Mouse (Mus musculus) liver, postnatal 0 days (tissue): ENCODE results near the gene 1810062G17Rik. TPM values are rescaled to one million over a fixed set of nuclear protein-coding genes. Genes with fewer than 3 reads are reported as not detected.

Experiments
- ATAC-seq: fragments of 200-750 bp; cut with Nextera tagmentation; 2 replicates; pipeline ENCODE4 v1.8.0; 2017; ENCODE audit warnings: mild to moderate bottlenecking, moderate library complexity
- DNase-seq: peaks from one replicate; pipeline ENCODE4 v3.0.0-alpha.2; 2016
- H3K27ac ChIP-seq: fragments of 300-500 bp; sonication (generic); 2 replicates; pipeline ENCODE4 v1.5.1; 2014; ENCODE audit warnings: antibody characterized with exemption, moderate library complexity, mild to moderate bottlenecking, low read depth
- H3K27me3 ChIP-seq: fragments of 300-500 bp; sonication (generic); 2 replicates; pipeline ENCODE4 v1.6.1; 2014; ENCODE audit warnings: low read length, control low read depth, mixed read lengths; ENCODE audit not compliant: insufficient read depth
- H3K36me3 ChIP-seq: fragments of 300-500 bp; sonication (generic); replicated peaks from 2 replicates; pipeline ENCODE4 v1.6.1; 2014; ENCODE audit warnings: mild to moderate bottlenecking, control low read depth, low read length, moderate library complexity, mixed read lengths; ENCODE audit not compliant: insufficient read depth
- H3K4me1 ChIP-seq: fragments of 300-500 bp; sonication (generic); 2 replicates; pipeline ENCODE4 v1.6.1; 2014; ENCODE audit warnings: antibody characterized with exemption, mild to moderate bottlenecking, control low read depth; ENCODE audit not compliant: insufficient read depth
- H3K4me2 ChIP-seq: fragments of 300-500 bp; sonication (generic); 2 replicates; pipeline ENCODE4 v1.6.1; 2014; ENCODE audit warnings: low read depth, mild to moderate bottlenecking, low read length, moderate library complexity, mixed read lengths
- H3K4me3 ChIP-seq: fragments of 300-500 bp; sonication (generic); 2 replicates; pipeline ENCODE4 v1.5.1; 2014; ENCODE audit warnings: low read depth, low read length
- H3K9ac ChIP-seq: fragments of 300-500 bp; sonication (generic); replicated peaks from 2 replicates; pipeline ENCODE4 v1.6.1; 2014; ENCODE audit warnings: mild to moderate bottlenecking, moderate library complexity
- H3K9me3 ChIP-seq: fragments of 300-500 bp; sonication (generic); 2 replicates; pipeline ENCODE4 v1.6.1; 2016; ENCODE audit warnings: mild to moderate bottlenecking, control low read depth, low read length, mixed read lengths
- CTCF ChIP-seq: sonication (generic); IDR thresholded peaks from 2 replicates; pipeline ENCODE4 v1.5.1; 2016; ENCODE audit warnings: antibody characterized with exemption, low read depth
- EP300 ChIP-seq: IDR thresholded peaks from 2 replicates; pipeline ENCODE4 v1.6.1; 2016; ENCODE audit warnings: antibody characterized with exemption, low read depth, mild to moderate bottlenecking
- WGBS: fragments of 180-500 bp; shearing (Covaris S2); extraction: QIAGEN DNeasy Blood & Tissue Kit; methylation state at CpG from one replicate; pipeline ENCODE4 v1.1.7; 2014; ENCODE audit not compliant: insufficient replicate concordance; 5-methylcytosine and 5-hydroxymethylcytosine counted together
- polyA plus RNA-seq: library from polyadenylated mRNA; unstranded; fragments of >200 nt; fragmentation: Nextera tagmentation; extraction: Ambion mirVana; gene quantifications from 2 replicates; pipeline ENCODE4 v1.2.1, GENCODE M21; 2015

1810062G17Rik gene
- polyA plus RNA-seq: 1.6 and 1.9 TPM in 2 replicates

- Histone ChIP-seq H3K9me3 (no peaks in the 10 kb centered on the region), H3K4me1 (peaks cover 23% of the 10 kb centered on the region), H3K36me3 (no peaks in the 10 kb centered on the region), H3K4me2 (peak within 1 kb of the TSS; percentile 97), H3K4me3 (peak within 1 kb of the TSS; percentile 72), H3K27me3 (no peaks in the 10 kb centered on the region), H3K27ac (peak within 1 kb of the TSS; percentile 88), H3K9ac (peak within 1 kb of the TSS; percentile 80)
- peak; percentile 99 for ATAC-seq
- DNase-seq: peak; percentile 96
- WGBS: under 1% methylated on average over 32 of the region's 32 CpGs
- TF ChIP-seq CTCF: peak; percentile 70
- TF ChIP-seq EP300: peak; percentile 21; the same call in 1 of the 2 replicates
These were observed at the start of gene 1810062G17Rik, which contains the start of gene Anxa5 for GRCm38 (mm10) chr3:36475532-36476087. Gene 1810062G17Rik, plus strand, starts transcription at chr3:36475937. Gene Anxa5, minus strand, starts transcription at chr3:36475894.

DNA sequence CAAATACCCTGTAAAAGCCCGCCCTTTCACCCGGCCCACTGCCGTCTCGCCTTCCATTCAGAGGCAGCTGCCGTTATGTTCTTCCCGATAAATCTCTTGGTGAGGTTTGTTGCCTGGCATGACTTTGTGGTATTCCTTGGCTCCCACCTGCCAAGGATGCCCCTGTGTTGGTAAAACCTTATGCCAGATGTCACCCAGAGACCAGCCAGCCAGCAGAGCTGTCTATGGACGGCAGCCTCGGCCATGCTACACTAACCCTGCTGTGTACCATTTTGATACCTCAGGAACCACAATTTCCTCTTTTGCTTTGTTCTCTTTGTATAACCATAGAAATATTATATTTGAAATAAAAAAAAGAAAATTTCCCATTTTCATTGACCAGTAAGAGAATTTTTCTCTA is 48.4 kb upstream of the 1810062G17Rik start:
- TF ChIP-seq EP300 (no peak), CTCF (no peak)
- Histone ChIP-seq H3K9ac (no peak overlapping the region), H3K4me3 (no peak overlapping the region)

DNA sequence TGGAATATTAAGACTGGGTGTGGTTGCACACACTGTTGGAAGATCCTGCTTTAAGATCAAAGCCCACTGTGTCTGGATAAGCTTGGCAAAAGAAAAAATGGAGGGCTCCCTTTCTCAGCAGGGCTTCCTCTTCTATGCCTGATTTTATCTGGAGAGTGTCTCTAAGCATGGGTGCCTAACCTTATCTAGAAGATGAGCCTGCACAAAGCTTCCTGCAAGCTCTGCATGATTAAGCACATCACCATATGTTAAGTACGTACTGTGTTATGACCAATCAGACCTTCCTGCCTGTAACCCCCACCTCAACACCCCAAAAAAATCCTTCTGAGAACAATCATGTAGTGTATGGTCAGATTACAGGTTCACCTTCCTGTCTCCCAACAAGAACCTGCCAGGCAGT is 45.4 kb upstream of the 1810062G17Rik start:
- no peaks in the 10 kb centered on the region for H3K4me1 ChIP-seq
- H3K36me3 ChIP-seq: no peaks in the 10 kb centered on the region
- no peak overlapping the region for H3K4me2 ChIP-seq
- no peaks in the 10 kb centered on the region for H3K9me3 ChIP-seq
- TF ChIP-seq CTCF (no peak), EP300 (no peak)
- no peak overlapping the region for H3K4me3 ChIP-seq
- H3K27ac ChIP-seq: no peak overlapping the region
- H3K27me3 ChIP-seq: no peaks in the 10 kb centered on the region
- DNase-seq: no peak
- ATAC-seq: no peak
- no peak overlapping the region for H3K9ac ChIP-seq
- WGBS: 47% methylated on average over 1 of the region's 1 CpGs

More for the DNA sequence above, 48.4 kb upstream of the 1810062G17Rik start:
- H3K27me3 ChIP-seq: no peaks in the 10 kb centered on the region
- no peak overlapping the region for H3K4me2 ChIP-seq
- DNase-seq (no peak), ATAC-seq (no peak)
- H3K27ac ChIP-seq: no peak overlapping the region
- H3K9me3 ChIP-seq: no peaks in the 10 kb centered on the region
- 71% methylated on average over 8 of the region's 8 CpGs for WGBS
- H3K36me3 ChIP-seq: no peaks in the 10 kb centered on the region
- no peaks in the 10 kb centered on the region for H3K4me1 ChIP-seq

DNA sequence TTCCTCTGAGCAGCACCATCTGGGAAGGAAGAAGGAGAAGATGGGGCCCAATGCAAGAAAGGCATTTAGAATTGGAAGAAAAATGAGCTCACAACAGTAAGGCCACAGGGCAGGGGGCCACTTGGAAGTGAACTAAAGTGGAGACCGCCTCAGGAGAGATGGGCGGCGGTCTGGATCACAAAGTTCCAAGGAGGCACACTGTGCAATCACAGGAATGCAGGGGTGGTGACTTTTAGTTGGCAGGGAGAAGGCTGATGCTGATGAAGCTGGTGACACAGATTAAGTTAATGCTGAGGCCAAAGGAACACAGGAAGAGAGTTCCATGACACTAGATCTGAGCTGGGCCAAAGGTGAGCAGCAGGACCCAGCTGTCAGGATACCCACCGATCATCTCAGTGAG is 35.5 kb upstream of the 1810062G17Rik start:
- no peaks in the 10 kb centered on the region for H3K9me3 ChIP-seq
- no peak overlapping the region for H3K4me2 ChIP-seq
- H3K9ac ChIP-seq: no peak overlapping the region
- no peak overlapping the region for H3K27ac ChIP-seq
- no peak for TF ChIP-seq EP300
- no peak for TF ChIP-seq CTCF
- no peaks in the 10 kb centered on the region for H3K4me1 ChIP-seq
- DNase-seq (no peak), ATAC-seq (no peak)
- no peaks in the 10 kb centered on the region for H3K27me3 ChIP-seq
- 76% methylated on average over 4 of the region's 4 CpGs for WGBS
- H3K36me3 ChIP-seq: no peaks in the 10 kb centered on the region
- H3K4me3 ChIP-seq: no peak overlapping the region

DNA sequence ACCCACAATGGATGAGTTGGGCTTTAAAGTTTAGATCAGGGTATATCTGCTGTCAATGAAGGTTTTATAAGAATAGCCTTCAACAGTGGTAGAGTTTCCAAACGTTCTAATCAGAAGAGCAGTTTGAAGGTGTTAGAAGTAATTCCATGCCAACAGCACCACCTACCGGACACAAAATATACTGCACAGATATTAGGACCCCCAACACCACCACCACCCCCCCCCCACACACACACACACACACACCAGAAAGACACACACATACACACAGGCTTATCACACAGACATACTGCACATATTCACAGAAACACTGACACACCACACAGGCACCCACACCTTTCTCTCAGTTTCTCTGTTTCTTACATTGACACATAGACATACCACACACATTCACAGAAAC is 33.3 kb upstream of the 1810062G17Rik start:
- no peak overlapping the region for H3K4me2 ChIP-seq
- no peaks in the 10 kb centered on the region for H3K4me1 ChIP-seq

DNA sequence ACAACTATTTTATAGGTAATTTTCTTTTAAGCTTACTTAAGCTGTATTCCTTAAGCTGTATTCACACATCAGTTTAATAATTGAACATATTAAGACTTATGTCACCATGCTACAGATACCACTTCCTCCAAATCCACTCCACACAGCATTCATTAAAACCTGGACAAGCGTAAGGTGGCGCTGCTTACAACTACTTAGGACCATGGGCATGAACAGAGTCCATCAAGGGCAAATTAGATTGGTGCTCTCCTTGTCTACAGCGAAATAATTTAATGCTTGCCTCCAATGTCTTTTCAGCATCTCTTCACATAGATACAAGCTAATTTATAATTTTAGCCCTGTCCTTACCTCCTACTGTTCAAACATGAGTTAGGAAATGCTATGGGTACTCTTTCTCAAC is 29.7 kb upstream of the 1810062G17Rik start:
- Histone ChIP-seq H3K9ac (no peak overlapping the region), H3K4me1 (no peaks in the 10 kb centered on the region), H3K27me3 (no peaks in the 10 kb centered on the region), H3K4me3 (no peak overlapping the region), H3K4me2 (no peak overlapping the region), H3K36me3 (peaks cover 8% of the 10 kb centered on the region; the same call in 1 of the 2 replicates), H3K9me3 (no peaks in the 10 kb centered on the region), H3K27ac (no peak overlapping the region)
- WGBS: 81% methylated on average over 3 of the region's 3 CpGs
- ATAC-seq (no peak), DNase-seq (no peak)
- no peak for TF ChIP-seq CTCF
- TF ChIP-seq EP300: no peak

More for the DNA sequence above, 33.3 kb upstream of the 1810062G17Rik start:
- 0% methylated on average over 2 of the region's 2 CpGs for WGBS
- Histone ChIP-seq H3K9me3 (no peaks in the 10 kb centered on the region), H3K27ac (no peak overlapping the region), H3K36me3 (no peaks in the 10 kb centered on the region), H3K27me3 (no peaks in the 10 kb centered on the region), H3K9ac (no peak overlapping the region), H3K4me3 (no peak overlapping the region)
- DNase-seq: peak; percentile 52
- TF ChIP-seq CTCF: peak; percentile 78
- no peak for TF ChIP-seq EP300
- ATAC-seq: peak; percentile 27; the same call in 1 of the 2 replicates
